ENCODE assay signal across 16 mouse cellular contexts in the genomic region with DNA sequence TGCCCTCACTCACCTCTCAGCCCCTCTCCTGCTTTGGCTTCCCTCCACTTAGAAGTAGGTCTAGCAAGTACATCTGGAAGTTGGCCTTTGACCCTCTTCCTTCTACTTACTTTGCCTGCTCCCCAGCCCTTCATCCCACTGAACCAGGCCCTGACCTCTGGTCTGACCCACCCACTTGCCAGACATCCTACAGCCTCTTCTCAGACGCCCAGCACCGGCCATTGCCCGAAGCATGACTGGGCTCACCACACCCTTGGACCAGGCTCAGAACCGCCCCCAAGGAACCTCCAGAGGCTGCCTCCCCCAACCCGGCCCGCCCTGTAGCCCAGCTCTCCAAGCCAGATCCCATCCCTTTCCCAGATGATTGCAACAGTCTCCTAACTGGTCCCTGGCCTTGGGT. TPM values are rescaled to one million over a fixed set of nuclear protein-coding genes. Genes with fewer than 3 reads are reported as not detected.
DNase-seq lines count a peak whose midpoint lies in the region; ATAC-seq lines count a peak whose summit lies in the region.
"Had no signal": no experiment of that assay in that cellular context is flagged by ENCODE, and none has a peak within 500 bp of the region (broad histone marks: within the 10 kb centered on the region; RNA-seq: fewer than 3 reads in every experiment).

No protein-coding gene starts in this region.

- WGBS in heart, embryonic 12.5 days = 62% methylated on average over 6 of the region's 6 CpGs
- WGBS in midbrain, embryonic 15.5 days = 81% methylated on average over 6 of the region's 6 CpGs

- ATAC-seq in heart, embryonic 12.5 days (ENCODE audit: insufficient number of reproducible peaks, low FRiP score) = no peak
- no peak for ATAC-seq in midbrain, embryonic 15.5 days (replicated peaks)
- ATAC-seq: hindbrain, postnatal 0 days had no signal

- intact Hi-C loops in gastrocnemius, postnatal 14 days (cut with DNase I; ENCODE audit: low total_unique reads) = no loop called here

- no peak overlapping the region for H3K27ac ChIP-seq in heart, embryonic 12.5 days (ENCODE audit: poor library complexity, severe bottlenecking)
- no peak overlapping the region for H3K27ac ChIP-seq in midbrain, embryonic 15.5 days
- H3K27ac ChIP-seq: heart, embryonic 13.5 days; hindbrain, postnatal 0 days; liver, embryonic 13.5 days had no signal

- no peak overlapping the region for H3K4me2 ChIP-seq in heart, embryonic 12.5 days
- H3K4me2 ChIP-seq in midbrain, embryonic 15.5 days = no peak overlapping the region
- H3K4me2 ChIP-seq: heart, embryonic 13.5 days; liver, embryonic 13.5 days had no signal

- H3K9me3 ChIP-seq in heart, embryonic 12.5 days (replicated peaks) = no peaks in the 10 kb centered on the region
- no peaks in the 10 kb centered on the region for H3K9me3 ChIP-seq in midbrain, embryonic 15.5 days
- H3K9me3 ChIP-seq: heart, embryonic 13.5 days; liver, embryonic 13.5 days had no signal

- peaks cover 57% of the 10 kb centered on the region for H3K4me1 ChIP-seq in heart, embryonic 12.5 days (replicated peaks)
- peaks cover 15% of the 10 kb centered on the region; the same call in 1 of the 2 replicates for H3K4me1 ChIP-seq in midbrain, embryonic 15.5 days

- no peak overlapping the region for H3K4me3 ChIP-seq in heart, embryonic 12.5 days
- H3K4me3 ChIP-seq in midbrain, embryonic 15.5 days = no peak overlapping the region
- H3K4me3 ChIP-seq: heart, embryonic 13.5 days; liver, embryonic 13.5 days had no signal

- DNase-seq in heart, adult 11 months = peak; percentile 95
- peak; percentile 67 for DNase-seq in testis, postnatal 10 days (ENCODE audit: low spot score)
- DNase-seq in testis, postnatal 14 days (ENCODE audit: low spot score) = no peak
- DNase-seq in gastrocnemius, postnatal 14 days = peak; percentile 69
- DNase-seq in skeletal muscle tissue, adult 2 months (ENCODE audit: low read depth, low spot score) = peak; percentile 73
- no peak for DNase-seq in layer of hippocampus, postnatal 14 days (ENCODE audit: low spot score in 2 of 2)
- DNase-seq: adrenal gland, postnatal 14 days; cerebellum, adult 8-10 months; kidney, adult 18-20 months; liver, embryonic 13.5 days; lung, postnatal 14 days had no signal

- H3K27me3 ChIP-seq in heart, embryonic 12.5 days (replicated peaks) = no peaks in the 10 kb centered on the region
- H3K27me3 ChIP-seq in midbrain, embryonic 15.5 days (replicated peaks) = peaks cover 11% of the 10 kb centered on the region
- H3K27me3 ChIP-seq: heart, embryonic 13.5 days had no signal

- no peaks in the 10 kb centered on the region for H3K36me3 ChIP-seq in heart, embryonic 12.5 days
- H3K36me3 ChIP-seq in midbrain, embryonic 15.5 days (replicated peaks) = no peaks in the 10 kb centered on the region
- H3K36me3 ChIP-seq: heart, embryonic 13.5 days; liver, embryonic 13.5 days had no signal

- H3K9ac ChIP-seq in heart, embryonic 12.5 days = no peak overlapping the region
- H3K9ac ChIP-seq in midbrain, embryonic 15.5 days = no peak overlapping the region
- H3K9ac ChIP-seq: heart, embryonic 13.5 days; liver, embryonic 13.5 days had no signal

RNA-seq across cellular contexts. Expression of gene Cd248, which starts 5.4 kb away (rescaled TPM):
- polyA plus RNA-seq in heart, embryonic 12.5 days (2016; fragmentation: Nextera tagmentation; extraction: Ambion mirVana) = 21.4 and 23.0 TPM in 2 replicates
- 10 to 100 TPM; 23.8 to 43.2 TPM for total RNA-seq in gastrocnemius, postnatal 14 days (2021)
- polyA plus RNA-seq in midbrain, embryonic 15.5 days (2015; fragmentation: Nextera tagmentation; extraction: Ambion mirVana) = 19.7 and 24.2 TPM in 2 replicates
- total RNA-seq in layer of hippocampus, postnatal 14 days (2021) = 1 to 10 TPM; 6.5 to 7.7 TPM

RNA-seq across cellular contexts. Expression of gene Rin1, which starts 12.2 kb away (rescaled TPM):
- polyA plus RNA-seq in heart, embryonic 12.5 days (2016; fragmentation: Nextera tagmentation; extraction: Ambion mirVana) = 4.7 and 6.2 TPM in 2 replicates
- 1 to 10 TPM in 1 of 2 experiments, under 1 TPM in 1; 0.55 to 1.1 TPM for total RNA-seq in gastrocnemius, postnatal 14 days (2021)
- polyA plus RNA-seq in midbrain, embryonic 15.5 days (2015; fragmentation: Nextera tagmentation; extraction: Ambion mirVana) = 0.91 and 1.6 TPM in 2 replicates
- 10 to 100 TPM; 68.7 to 72.6 TPM for total RNA-seq in layer of hippocampus, postnatal 14 days (2021)

RNA-seq across cellular contexts. Expression of gene Brms1, which starts 21.3 kb away (rescaled TPM):
- 28.1 and 28.3 TPM in 2 replicates for polyA plus RNA-seq in heart, embryonic 12.5 days (2016; fragmentation: Nextera tagmentation; extraction: Ambion mirVana)
- 10 to 100 TPM; 11.1 to 11.3 TPM for total RNA-seq in gastrocnemius, postnatal 14 days (2021)
- polyA plus RNA-seq in midbrain, embryonic 15.5 days (2015; fragmentation: Nextera tagmentation; extraction: Ambion mirVana) = 40.0 and 44.4 TPM in 2 replicates
- total RNA-seq in layer of hippocampus, postnatal 14 days (2021) = 10 to 100 TPM; 10.8 to 12.9 TPM

RNA-seq across cellular contexts. Expression of gene Tmem151a, which starts 22.9 kb away (rescaled TPM):
- 4.4 TPM in 2 replicates for polyA plus RNA-seq in heart, embryonic 12.5 days (2016; fragmentation: Nextera tagmentation; extraction: Ambion mirVana)
- total RNA-seq in gastrocnemius, postnatal 14 days (2021) = under 1 TPM; 0.16 to 0.69 TPM
- 20.3 and 21.2 TPM in 2 replicates for polyA plus RNA-seq in midbrain, embryonic 15.5 days (2015; fragmentation: Nextera tagmentation; extraction: Ambion mirVana)
- total RNA-seq in layer of hippocampus, postnatal 14 days (2021) = 100 to 1,000 TPM; 133 to 135 TPM
- total RNA-seq: MEL had no signal

RNA-seq across cellular contexts. Expression of gene AC124502.3, which starts 23.8 kb away (rescaled TPM):
- 1.6 and 2.0 TPM in 2 replicates for polyA plus RNA-seq in heart, embryonic 12.5 days (2016; fragmentation: Nextera tagmentation; extraction: Ambion mirVana)
- under 1 TPM; 0.43 to 0.89 TPM for total RNA-seq in gastrocnemius, postnatal 14 days (2021)
- 3.6 and 4.2 TPM in 2 replicates for polyA plus RNA-seq in midbrain, embryonic 15.5 days (2015; fragmentation: Nextera tagmentation; extraction: Ambion mirVana)
- total RNA-seq in layer of hippocampus, postnatal 14 days (2021) = 10 to 100 TPM in 1 of 2 experiments, 1 to 10 TPM in 1; 5.9 to 10.6 TPM

Comparison
In these comparisons a context has a peak if more than half of its experiments do, and no peak if none do; other contexts are left out.
1. DNase-seq: peak in heart, adult 11 months (single experiment), testis, postnatal 10 days (single experiment), gastrocnemius, postnatal 14 days (single experiment) and skeletal muscle tissue, adult 2 months (single experiment); none in testis, postnatal 14 days (single experiment) and layer of hippocampus, postnatal 14 days (0 of 2).
2. RNA of gene Rin1, which starts 12.2 kb away (total RNA-seq): 68.7 to 72.6 TPM in layer of hippocampus, postnatal 14 days; 0.55 to 1.1 TPM in gastrocnemius, postnatal 14 days; every median in the first group is over 10 times any median in the second.